Mouse (Mus musculus): ENCODE data around the gene Pgbd1.

- TF ChIP-seq EP300 (IDR thresholded peaks at IDR 0.05; ENCODE audit: low read depth) (no peak), CTCF (IDR thresholded peaks at IDR 0.05; ENCODE audit: low read depth) (no peak)
Observed at GRCm38 (mm10) chr13:21407969-21408804, 32.7 kb downstream of the Pgbd1 start.
